Mouse (Mus musculus) G1E-ER4 (cell line): ENCODE measurements around the gene Aph1c. TPM values are rescaled to one million over a fixed set of nuclear protein-coding genes. Genes with fewer than 3 reads are reported as not detected.

Experiments used
- GATA1 ChIP-seq: IDR thresholded peaks from one replicate; pipeline ENCODE4 v1.8.0; 2012; ENCODE audit warnings: low read length, inconsistent platforms
- polyA plus RNA-seq: library from polyadenylated mRNA; stranded (reverse); fragments of >175 nt; gene quantifications from 2 replicates; pipeline ENCODE4 v1.2.3, GENCODE M21; 2012

Aph1c gene
- polyA plus RNA-seq, 1 experiment = not detected

- TF ChIP-seq GATA1 = no peak
These were observed 65.8 kb downstream of the Aph1c start for GRCm38 (mm10) chr9:66768721-66769120.

Other genes starting within 250 kb of the Aph1c start
- 14.6 and 18.3 TPM in 2 replicates for gene Usp3, start 241.6 kb downstream of the Aph1c start, polyA plus RNA-seq
- gene Car12, start 121.0 kb downstream of the Aph1c start, polyA plus RNA-seq = not detected in 2 replicates
- gene Aph1b, start 39.2 kb downstream of the Aph1c start, polyA plus RNA-seq = 0.04 and 0.05 TPM in 2 replicates
- not detected in 2 replicates for gene Gm10647, start 37.7 kb downstream of the Aph1c start, polyA plus RNA-seq
- 3.2 and 4.2 TPM in 2 replicates for gene Rab8b, start 85.0 kb upstream of the Aph1c start, polyA plus RNA-seq
- gene Rps27l, start 111.4 kb upstream of the Aph1c start, polyA plus RNA-seq = 160 and 172 TPM in 2 replicates
- gene Lactb, start 140.8 kb upstream of the Aph1c start, polyA plus RNA-seq = 5.3 and 7.4 TPM in 2 replicates
- 80.5 and 98.7 TPM in 2 replicates for gene Tpm1, start 214.7 kb upstream of the Aph1c start, polyA plus RNA-seq